Mouse (Mus musculus) kidney, postnatal 36 days (tissue): ENCODE measurements around the gene Slc6a4.
A peak's percentile ranks its signal among the peaks of the same experiment; 100 is the strongest.

ENCODE experiments used
- DNase-seq, 2 experiments: peaks; one replicate each; pipeline ENCODE4 v3.0.0; 2021 to 2022; ENCODE audit warnings: mixed read lengths in 2 of 2

Slc6a4 gene

DNA sequence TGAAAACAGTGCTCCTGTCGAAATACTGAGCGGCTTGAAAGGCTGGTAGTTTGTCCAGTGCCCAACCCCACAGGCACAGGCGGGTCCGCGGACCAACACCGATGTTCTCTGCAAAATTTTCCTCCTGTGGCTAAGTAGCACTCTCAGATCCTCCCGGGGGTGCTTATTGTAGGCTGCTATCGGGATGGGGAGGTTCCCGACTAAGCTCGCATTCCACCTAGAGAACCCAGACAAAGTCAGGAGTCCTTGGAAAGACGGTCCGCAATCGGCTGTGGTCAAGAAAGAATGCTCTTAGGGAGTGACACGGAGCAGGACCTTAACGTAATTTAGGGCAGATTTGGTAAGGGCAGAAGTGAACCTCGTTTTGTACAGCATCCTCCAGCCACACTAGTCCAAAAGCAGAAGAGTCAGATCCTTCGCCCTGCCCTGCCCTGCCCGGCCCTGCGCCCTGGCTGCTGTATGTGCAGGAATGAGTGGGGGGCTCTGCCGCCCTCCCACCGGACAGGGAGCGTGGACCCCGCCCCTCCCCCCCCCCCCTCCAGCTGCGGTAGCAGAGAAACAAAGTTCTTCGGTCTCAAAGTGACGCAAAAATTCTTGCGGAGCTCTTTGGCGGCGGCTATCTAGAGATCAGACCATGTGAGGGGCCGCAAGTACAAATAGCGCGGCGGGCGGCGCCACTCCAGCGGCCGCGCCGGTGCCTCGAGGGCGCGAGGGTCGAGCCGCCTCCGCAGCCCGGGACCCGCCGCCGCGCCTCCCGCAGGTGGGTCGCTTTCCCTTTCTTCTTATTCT, at the start of gene Slc6a4:
Gene Slc6a4 (plus strand): TSS at position 688 of the 789 bp plus-strand sequence.
- DNase-seq: peak in 1 of 2 experiments; percentile 22

DNA sequence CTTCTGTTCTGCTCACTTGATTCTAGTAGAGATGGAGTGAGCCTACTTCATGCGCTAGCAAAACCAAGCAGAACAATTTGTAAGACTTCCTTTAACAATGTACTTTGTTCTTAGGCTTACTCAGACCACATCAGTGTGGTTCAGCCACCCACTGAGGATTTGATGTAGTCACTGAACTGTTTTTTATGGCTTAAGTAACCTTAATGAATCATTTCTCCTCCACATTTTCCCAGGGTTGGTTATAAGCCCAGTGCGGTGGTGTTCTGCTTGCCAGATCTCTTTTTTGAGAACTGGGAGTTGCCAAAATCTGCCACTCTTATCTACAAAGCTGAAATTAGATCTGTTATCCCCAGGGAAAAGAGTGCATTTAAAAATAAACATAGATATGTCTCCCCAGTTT, 44.9 kb upstream of the Slc6a4 start:
- peak in 1 of 2 experiments; percentile 33 for DNase-seq

DNA sequence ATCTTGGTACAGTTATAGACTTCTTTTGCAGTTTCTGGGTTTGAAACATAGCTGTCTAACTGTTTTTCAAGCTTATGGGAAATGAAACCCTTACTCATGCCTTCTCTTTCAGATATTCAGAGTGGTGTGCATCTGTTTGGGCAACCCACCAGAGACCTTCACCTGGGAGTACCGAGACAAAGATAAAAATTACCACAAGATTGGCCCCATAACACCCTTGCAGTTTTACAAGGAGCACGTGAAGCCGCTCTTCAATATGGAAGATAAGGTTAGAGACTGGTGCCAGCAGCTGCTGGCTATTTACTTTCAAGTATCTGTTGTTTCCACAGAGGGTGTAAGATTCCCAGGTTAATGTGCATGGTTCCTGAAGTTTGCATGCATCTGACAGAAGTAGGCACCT, 32.7 kb upstream of the Slc6a4 start:
- no peak for DNase-seq

DNA sequence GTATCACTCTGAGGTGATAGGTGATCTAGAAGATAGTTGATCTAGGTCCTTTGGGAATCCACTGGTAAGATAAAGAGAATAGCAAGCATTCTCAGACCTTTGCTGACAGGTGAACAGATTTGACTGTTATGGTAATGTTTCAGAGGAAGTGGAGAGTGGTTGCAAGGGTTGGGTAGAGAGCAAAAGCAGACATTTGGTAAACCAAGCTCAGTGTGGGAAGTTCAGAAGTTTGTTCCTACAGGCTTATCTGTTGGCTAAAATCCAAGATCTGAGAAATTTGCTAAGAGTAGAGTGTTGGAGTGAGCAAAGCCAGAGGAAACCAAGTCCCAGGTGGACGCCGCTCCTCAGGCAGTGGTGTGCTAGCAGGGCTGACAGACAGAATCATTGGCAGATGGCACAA, 28.1 kb upstream of the Slc6a4 start:
- DNase-seq: no peak

DNA sequence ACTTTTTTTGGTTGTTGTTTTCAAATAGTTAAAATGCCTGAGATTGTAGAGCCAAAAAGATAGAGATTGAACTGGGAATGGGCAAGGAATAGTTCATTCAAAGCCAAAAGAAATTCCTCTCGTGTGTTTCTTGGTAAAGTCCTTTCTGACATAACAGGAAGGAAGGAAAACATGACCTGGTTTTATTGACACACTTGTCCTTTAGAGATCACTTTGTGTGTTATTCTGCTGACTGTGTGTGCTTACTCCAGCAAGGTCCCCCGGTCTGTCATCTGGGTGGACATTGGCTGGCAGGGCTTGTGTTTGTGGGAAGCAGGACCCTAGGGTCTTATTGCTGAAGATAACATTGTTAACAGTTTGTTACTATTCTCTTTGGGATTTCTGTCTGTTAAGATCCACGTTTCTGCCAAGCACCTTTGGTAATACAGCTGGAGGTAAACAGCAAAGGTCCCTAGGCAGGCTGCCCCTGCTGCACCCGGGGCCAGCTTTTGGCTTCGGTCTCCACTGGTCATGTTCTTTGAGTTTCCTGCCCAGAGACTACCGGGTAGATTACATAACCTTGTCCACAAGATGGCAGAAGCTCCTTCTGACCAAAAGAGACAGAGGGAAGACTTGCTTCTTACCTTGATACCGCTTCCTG, 23.6 kb upstream of the Slc6a4 start:
- peak in 1 of 2 experiments; percentile 17 for DNase-seq

DNA sequence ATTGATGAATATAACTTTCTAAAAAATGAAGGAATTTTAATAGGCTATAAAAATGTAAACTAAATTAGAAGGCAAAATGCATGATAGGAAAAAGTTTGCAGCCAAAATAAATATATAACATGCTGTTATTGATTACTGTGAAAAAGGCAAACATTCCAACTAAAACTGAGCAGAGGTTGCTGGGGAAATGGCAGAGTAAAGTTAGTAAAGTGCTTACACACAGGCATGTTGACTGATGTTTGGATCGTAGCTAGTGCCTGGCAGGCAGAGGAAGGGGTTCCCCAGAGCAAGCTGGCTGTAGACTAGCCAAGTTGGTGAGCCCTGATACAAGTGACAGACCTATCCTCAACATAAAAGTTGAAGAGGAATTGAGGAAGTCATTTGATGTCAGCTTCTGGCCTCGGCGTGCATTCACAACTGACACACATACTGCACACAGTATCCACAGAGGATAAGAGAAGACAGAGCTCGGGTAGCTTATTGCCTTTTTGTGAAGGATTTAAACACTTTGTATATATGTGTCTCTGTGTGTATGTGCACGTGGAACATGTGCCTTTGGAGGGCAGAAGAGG, 16.7 kb upstream of the Slc6a4 start:
- no peak for DNase-seq

DNA sequence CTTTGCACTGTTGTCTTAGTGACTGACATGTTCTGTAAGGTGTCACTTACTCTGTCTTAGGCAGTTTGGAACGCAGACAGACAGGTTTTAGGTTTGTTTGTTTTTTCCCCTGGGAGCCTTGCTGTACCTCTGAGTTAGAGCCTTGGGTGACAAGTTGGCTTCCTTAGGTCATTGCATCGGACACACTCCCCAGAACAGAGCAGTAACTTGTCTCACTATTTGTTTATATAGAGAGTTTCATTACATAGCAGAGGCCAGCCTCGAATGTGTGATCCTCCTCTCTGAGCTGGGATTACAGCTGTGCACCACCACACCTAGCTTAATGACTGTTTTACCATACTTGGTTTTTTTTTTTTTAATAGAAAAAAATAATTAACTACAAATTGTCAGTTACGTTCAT, 16.0 kb upstream of the Slc6a4 start:
- DNase-seq: no peak

DNA sequence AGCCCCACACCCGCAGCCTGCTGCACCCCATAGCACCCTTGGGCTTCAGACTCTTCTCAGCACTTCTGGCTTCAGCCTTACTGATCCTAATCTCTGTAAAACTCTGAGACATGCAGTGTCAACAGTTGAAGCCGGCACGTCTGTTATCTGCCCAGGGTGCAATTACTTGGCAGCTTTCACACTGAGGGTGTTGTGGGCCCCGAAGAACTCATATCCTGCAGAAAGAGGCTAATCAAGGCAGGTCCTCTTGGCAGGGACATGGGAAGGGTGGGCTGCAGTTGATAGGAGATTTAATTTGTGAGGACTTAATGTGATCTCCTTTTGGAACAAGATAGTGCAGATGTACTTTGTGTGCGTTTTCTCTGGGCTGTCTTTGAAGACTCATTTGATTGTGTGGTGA, 14.8 kb upstream of the Slc6a4 start:
- DNase-seq: no peak

DNA sequence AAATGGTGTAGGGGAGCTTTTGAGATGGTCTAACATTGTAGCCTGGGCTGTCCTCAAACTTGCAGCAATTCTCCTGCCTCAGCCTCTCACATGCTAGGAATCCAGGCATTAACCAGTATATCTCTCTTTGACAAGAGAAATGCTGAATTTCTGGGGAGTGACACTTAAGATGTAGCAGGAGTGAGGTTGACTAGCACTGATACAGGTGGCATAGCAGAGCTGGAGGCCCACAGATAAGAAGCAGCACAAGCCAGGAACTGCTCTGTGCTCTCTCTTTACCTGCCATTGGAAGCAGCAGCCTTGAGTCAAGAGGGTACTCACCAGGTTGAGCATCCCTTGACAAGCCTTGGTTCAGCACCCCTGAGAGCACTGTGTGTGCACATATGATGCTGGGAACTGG, 14.2 kb upstream of the Slc6a4 start:
- DNase-seq: no peak

DNA sequence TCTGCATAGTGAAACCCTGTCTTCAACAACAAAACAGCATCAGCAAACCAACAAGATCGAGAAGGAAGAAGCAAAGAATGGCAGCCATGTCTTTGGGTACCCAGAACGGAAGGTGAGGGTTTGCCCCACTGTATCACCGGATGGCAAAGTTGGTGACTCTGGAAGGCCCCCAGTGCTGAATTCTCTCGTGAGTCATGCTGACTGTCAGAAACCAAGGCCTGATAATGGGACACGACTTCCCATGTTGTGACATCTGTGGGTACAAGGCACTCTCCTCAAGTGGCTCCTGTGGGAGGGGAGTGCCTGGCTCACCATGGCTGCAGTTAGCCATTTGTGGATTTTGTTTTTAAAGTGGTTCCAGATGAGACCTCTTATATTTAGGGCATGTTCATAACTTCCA, 7.6 kb upstream of the Slc6a4 start:
- no peak for DNase-seq

DNA sequence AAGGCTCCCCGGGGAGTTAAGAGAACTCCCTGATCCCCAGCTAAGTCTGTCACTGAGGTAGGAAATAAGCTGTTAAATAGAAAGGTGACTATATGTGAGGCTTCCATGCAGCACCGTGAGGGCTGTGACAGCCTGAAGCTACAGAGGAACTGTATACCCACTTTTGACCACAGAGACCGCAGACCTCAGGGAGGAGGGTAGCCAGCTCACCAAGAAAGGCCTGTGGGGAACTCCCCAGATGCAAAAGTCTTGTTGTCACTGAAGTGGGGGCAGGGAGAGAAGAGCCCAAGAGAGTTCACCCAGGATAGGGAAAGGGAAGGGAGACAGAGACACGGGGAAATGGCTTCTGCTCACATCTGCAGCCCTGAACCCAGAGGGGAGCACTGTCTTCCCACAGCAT, 5.5 kb upstream of the Slc6a4 start:
- no peak for DNase-seq

DNA sequence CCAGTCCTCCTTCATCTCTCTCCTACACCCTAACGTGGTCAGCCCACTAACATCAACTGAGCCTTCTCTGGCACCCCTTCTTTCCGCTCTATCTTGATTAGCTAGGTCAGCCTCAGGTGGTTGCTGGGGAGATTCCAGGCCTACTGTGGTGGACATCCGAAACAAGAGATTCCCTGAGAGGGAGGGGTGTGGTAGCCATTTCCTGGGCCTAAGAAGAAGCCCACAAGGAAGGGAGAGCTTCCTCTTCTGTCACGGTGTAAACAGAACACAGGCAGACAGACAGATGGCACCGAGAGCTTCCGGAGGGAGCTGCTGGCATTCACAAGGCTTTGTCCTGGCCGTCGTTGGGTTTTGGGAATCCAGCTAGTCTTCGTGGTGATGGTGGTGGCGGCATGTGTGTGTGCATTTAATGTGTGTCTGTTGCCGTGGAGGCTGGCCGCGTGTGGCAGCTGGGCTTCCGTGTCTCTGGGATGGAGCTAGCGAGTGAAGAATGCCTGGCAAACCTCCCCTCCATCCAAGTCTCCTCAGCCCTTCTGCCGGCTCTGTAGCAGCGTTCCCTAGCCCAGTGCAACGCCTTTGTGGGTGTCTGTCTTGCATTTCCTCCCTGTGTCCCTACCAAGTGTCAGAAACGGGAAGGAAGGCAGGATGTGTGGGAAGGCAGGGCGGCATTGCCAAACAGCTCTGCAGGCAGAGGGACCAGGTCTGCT, 2.3 kb upstream of the Slc6a4 start:
- peak in 1 of 2 experiments; percentile 13 for DNase-seq

DNA sequence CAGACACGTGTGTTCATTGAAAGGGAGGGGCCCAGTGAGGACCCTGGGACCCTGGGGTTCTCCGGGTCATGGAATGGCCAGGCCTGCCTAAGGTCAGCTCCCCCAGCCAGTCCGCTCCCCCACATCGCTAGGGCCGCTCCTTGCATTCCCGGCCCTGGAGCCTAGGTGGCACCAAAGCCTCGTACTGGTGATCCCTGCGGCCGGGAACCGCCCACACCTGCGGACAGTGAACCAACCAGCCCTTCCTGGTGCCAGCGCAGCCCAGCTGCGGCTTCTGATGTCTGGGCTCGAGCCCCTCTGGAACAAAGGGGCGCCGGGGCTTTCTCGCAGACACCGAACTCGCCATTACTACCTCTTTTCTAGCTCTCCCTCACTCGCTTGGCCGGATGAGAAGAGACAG, 1.1 kb upstream of the Slc6a4 start:
- peak; percentile 81 to 93 for DNase-seq

DNA sequence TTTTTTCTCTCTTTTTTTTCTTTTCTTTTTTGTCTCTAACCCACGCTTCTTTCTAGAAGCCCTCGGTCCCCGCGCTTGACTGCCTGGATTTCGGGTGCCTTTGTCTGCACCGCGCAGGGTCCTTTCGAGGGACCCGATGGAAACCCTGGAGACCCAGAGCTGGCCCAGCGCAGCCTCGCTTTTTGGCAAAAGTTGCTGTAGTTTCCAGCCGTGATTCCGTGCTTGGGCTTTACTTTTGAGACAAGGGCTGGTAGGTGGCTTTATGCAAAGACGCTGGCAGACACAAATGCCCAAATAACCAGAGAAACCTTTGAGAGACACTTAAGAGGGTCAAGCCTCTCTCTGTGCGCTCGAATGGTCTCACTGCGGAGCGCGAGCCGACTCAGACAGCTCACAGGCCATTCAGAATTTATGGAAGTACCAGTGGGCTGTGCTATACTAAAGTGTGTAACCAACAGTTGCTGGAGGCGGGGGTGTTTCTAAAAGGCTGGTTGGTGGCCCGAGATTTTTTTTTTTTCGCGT, 363 bp downstream of the Slc6a4 start:
- peak in 1 of 2 experiments; percentile 12 for DNase-seq

DNA sequence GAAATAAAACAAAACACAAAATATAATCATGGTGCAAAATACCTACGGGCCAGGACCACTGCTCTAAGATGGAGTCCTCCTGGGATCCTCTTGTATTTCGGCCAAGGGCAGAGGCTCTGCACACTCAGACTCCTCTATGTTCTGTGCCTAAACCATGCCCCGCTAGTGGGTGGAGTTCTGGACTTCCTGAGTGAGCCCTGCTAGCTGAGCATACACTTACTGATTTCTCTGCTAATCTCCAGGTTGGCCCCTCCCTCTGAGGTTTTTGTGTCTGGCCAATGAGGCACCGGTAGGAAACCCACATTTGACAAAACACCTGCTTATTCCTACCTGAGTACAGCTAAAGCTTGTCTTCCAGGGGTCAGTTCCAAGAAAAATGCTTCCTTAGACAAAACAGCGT, 2.3 kb downstream of the Slc6a4 start:
- no peak for DNase-seq

DNA sequence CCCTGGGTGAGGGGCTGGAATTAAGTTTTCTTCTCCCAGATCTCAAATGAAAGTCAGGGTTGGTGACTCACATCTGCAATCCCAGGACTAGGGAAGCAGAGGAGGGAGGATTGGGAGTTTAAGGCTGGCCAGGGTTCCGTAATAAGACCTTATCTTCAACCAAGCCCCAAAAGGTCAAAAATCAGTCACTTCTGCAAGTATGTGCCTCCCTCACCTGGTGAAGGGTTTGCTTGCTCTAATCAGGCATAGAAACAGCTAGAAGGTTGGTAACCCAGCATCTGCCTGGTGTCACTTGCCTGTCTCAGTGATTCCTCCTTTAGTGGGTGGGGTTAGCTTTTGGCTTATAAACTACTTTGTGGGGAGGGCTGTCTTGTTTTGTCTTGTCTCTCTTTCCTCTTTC, 4.0 kb downstream of the Slc6a4 start:
- DNase-seq: no peak

DNA sequence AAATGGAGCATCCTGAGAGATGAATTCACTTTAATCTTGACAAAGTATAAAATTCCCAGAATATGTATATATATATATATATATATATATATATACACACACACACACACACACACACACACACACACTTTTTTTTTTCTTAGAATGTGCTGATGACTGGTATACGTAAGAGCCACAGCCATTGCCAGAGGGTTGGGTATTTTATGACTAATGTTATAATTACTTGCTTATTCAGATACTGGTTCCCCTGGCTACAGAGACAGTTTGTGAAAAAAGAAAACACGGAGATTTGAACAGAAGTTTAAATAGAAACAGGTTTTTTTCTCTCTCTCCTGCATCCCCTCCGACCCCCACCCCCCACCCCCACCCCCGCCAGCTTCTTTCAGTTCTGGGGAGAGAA, 7.5 kb downstream of the Slc6a4 start:
- DNase-seq: no peak

DNA sequence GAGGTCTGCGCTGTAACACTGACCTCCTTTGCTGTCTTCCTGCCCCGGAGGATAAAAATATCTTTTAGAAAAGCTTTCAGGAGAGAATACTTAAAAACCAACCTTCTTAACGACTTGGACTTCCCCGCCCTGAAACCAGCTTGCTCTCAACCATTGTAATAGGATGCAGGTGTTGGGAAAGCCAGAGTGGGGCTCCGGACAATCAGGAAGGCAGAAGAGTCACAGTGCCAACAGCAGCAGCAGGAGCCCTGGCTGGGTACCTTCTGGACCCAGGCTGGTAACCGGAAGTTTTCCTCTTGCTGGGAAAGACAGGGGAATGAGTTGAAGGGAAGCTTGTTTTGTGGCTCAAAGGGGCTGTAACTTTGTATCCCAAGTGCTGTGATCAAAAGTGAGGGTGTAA, 8.2 kb downstream of the Slc6a4 start:
- no peak for DNase-seq

DNA sequence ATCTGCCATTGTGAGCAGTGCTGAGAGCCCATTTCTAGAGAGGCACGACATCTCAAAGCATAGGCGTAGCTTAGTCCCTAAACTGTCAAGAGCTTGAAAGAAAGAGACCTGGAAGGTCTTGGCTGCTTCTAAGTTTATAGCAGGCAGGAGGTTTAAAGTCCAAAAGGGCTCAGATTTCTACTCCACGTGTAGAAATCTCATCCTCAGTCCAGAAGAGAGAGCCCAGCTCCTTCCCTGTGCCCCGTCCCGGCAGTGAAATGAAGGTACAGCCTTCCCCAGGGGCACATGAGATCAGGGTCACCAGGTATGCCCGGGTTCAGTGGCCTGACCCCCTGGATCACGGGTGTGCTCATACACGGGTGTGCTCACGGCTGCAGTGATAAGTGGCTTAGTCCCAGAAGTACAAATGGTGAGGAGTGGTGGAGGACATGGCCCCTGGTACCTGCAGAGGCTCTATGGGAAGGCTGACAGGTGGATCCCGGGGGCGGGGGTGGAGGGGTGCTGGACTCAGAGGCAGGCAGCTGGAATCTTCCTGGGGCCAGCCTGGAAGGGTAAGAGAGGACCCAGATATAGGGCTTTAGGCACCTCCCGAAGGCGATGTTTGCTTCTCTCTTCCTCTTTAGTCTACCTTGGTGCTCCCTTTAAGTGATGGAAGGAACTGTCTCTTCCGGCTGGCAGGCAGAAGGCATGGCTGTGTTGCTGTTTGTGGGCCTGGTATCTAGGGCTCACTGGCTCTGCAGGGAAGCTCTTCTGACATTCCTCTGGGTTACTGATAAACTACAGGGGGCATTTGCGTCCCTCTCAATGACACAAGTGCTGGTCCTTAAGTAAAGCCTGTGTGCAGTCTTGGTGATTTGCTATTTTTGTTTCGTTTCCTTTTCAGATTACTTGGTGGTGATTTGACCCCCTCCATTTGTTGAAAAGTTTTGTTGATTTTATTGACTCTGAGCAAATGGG, 10.9 kb downstream of the Slc6a4 start:
- DNase-seq: peak; percentile 31 to 58

DNA sequence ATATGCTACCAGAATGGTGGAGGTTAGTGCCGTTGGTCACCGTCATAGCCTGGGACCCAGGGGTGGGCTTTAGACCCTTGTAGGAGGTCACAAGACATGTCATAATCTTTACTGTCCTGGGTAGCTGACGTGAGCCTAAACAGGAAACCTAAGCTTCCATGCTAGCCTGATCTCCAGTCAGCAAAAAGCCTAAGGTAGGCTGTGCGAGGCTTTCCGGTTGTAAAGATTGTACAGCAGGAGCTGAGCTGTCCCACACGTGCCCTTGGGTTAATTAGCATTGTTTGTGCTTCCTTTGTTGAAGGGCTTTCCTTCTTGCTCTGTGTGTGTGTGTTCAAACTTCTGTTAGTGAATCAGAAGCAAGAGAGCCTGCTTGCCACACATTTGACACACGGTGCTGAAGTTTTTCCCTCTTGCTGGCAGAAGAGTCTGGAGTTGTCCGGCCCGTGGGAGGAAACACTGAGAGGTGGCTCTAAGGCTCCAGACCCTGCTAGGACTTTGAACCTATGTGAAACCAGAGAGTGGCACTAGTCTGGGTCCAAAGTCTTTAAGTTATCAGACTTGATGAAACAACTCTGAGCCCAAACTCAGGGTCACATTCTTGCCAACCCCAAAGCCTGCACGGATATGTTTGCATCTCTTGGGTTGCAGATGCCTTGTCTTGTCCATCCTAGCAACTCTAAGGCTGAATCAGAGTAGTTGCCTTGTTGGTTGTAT, 12.5 kb downstream of the Slc6a4 start:
- peak in 1 of 2 experiments; percentile 18 for DNase-seq

DNA sequence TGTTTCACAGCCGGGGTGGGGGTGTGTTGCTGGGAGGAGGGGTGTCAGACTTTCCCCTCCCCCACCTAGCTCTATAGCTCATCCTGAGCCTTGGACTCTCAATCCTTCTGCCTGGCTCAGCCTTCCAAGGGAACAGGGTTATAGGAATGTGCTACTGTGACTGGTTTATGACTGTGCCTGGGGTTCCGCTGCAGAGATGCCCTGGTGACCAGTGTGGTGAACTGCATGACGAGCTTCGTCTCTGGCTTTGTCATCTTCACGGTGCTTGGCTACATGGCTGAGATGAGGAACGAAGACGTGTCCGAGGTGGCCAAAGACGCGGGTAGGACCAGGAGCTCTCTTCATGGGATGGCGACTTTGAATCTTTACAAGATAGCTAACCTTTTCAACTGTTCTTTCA, 19.6 kb downstream of the Slc6a4 start:
- no peak for DNase-seq
